In genomic region chr10:120635194-120635593, GRCm38 (mm10) we compare ENCODE assay signal across 10 mouse cellular contexts.
"Had no signal": no experiment of that assay in that cellular context is flagged by ENCODE, and none has a peak within 500 bp of the region (broad histone marks: within the 10 kb centered on the region; RNA-seq: fewer than 3 reads in every experiment).

No protein-coding gene starts in this region.

- ATAC-seq: midbrain, embryonic 15.5 days had no signal

- H3K36me3 ChIP-seq: limb, embryonic 10.5 days; limb, embryonic 13.5 days; liver, embryonic 13.5 days; midbrain, embryonic 12.5 days; midbrain, embryonic 15.5 days; neural tube, embryonic 13.5 days; stomach, embryonic 15.5 days had no signal

- H3K4me2 ChIP-seq: limb, embryonic 13.5 days; liver, embryonic 13.5 days; midbrain, embryonic 12.5 days; midbrain, embryonic 15.5 days; neural tube, embryonic 13.5 days; stomach, embryonic 15.5 days had no signal

- H3K27ac ChIP-seq: limb, embryonic 13.5 days; liver, embryonic 13.5 days; midbrain, embryonic 12.5 days; midbrain, embryonic 15.5 days; neural tube, embryonic 13.5 days; stomach, embryonic 15.5 days had no signal

- H3K9ac ChIP-seq: limb, embryonic 13.5 days; liver, embryonic 13.5 days; midbrain, embryonic 12.5 days; midbrain, embryonic 15.5 days; neural tube, embryonic 13.5 days; stomach, embryonic 15.5 days had no signal

- H3K9me3 ChIP-seq: limb, embryonic 10.5 days; limb, embryonic 13.5 days; liver, embryonic 13.5 days; midbrain, embryonic 12.5 days; midbrain, embryonic 15.5 days; neural tube, embryonic 13.5 days; stomach, embryonic 15.5 days had no signal

- H3K4me1 ChIP-seq: midbrain, embryonic 15.5 days had no signal

- DNase-seq: liver, embryonic 13.5 days; right cerebral cortex, postnatal 25 days; spleen, adult 18-20 months; thymus, postnatal 36 days had no signal

- H3K4me3 ChIP-seq: limb, embryonic 10.5 days; limb, embryonic 13.5 days; liver, embryonic 13.5 days; midbrain, embryonic 12.5 days; midbrain, embryonic 15.5 days; neural tube, embryonic 13.5 days; stomach, embryonic 15.5 days had no signal

- H3K27me3 ChIP-seq: limb, embryonic 13.5 days; liver, embryonic 13.5 days; midbrain, embryonic 15.5 days; neural tube, embryonic 13.5 days; stomach, embryonic 15.5 days had no signal
